Comparison of ENCODE assay signal across 22 mouse cellular contexts in the genomic region with DNA sequence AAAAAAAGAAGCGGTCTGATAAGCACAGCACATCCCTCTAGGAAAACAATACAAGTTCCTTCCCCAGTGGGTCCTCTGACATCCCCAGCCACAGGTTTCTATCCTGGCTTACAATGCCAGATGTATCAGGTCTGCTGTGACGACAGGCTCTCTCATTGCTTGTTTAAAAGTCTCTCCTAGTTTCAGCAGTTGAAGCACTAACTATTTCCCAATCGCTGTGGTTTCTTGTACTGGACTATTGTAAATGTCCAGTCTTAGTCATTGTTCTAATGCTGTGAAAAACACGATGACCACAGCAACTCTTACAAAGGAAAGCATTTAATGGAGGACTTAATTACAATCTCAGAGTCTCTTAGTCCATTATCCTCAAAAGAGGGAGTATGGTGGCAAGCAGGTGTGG. TPM values are rescaled to one million over a fixed set of nuclear protein-coding genes. Genes with fewer than 3 reads are reported as not detected.
DNase-seq lines count a peak whose midpoint lies in the region; ATAC-seq and TF ChIP-seq lines count a peak whose summit lies in the region.
"Had no signal": no experiment of that assay in that cellular context is flagged by ENCODE, and none has a peak within 500 bp of the region (broad histone marks: within the 10 kb centered on the region; RNA-seq: fewer than 3 reads in every experiment).

No protein-coding gene starts in this region.

- H3K27me3 ChIP-seq in lung, postnatal 0 days (replicated peaks; ENCODE audit: insufficient read depth, low read length) = no peaks in the 10 kb centered on the region
- H3K27me3 ChIP-seq: embryonic facial prominence, embryonic 15.5 days; hindbrain, embryonic 15.5 days; lung, embryonic 15.5 days; megakaryocyte, embryonic 14.5 days; midbrain, embryonic 13.5 days; neural tube, embryonic 12.5 days had no signal

- H3K4me3 ChIP-seq in lung, postnatal 0 days (ENCODE audit: low read depth, low read length) = no peak overlapping the region
- H3K4me3 ChIP-seq: embryonic facial prominence, embryonic 15.5 days; forebrain, embryonic 10.5 days; heart, embryonic 10.5 days; hindbrain, embryonic 15.5 days; layer of hippocampus, adult 2 months; lung, embryonic 15.5 days; megakaryocyte, embryonic 14.5 days; midbrain, embryonic 13.5 days; neural tube, embryonic 12.5 days had no signal

- no peaks in the 10 kb centered on the region for H3K9me3 ChIP-seq in lung, postnatal 0 days (ENCODE audit: low read length)
- H3K9me3 ChIP-seq: embryonic facial prominence, embryonic 15.5 days; forebrain, embryonic 10.5 days; heart, embryonic 10.5 days; hindbrain, embryonic 15.5 days; lung, embryonic 15.5 days; midbrain, embryonic 13.5 days; neural tube, embryonic 12.5 days had no signal

- no peak overlapping the region for H3K27ac ChIP-seq in lung, postnatal 0 days (ENCODE audit: low read length)
- H3K27ac ChIP-seq: embryonic facial prominence, embryonic 15.5 days; forebrain, embryonic 10.5 days; heart, embryonic 10.5 days; hindbrain, embryonic 15.5 days; layer of hippocampus, adult 2 months; lung, embryonic 15.5 days; midbrain, embryonic 13.5 days; neural tube, embryonic 12.5 days had no signal

- TF ChIP-seq CTCF in lung, postnatal 0 days (IDR thresholded peaks at IDR 0.05) = no peak

- DNase-seq in lung, postnatal 0 days (ENCODE audit: low spot score) = peak; percentile 22
- DNase-seq in lung, adult 18-20 months = no peak
- DNase-seq in NIH3T3 (ENCODE audit: low read depth) = peak; percentile 72
- DNase-seq in thymus, postnatal 4 days = no peak
- no peak for DNase-seq in spleen, adult 12 weeks (ENCODE audit: low spot score)
- DNase-seq: adrenal gland, adult 8-10 months; cerebellum, adult 8-10 months; kidney, adult 8-10 months; kidney, postnatal 25 days; retina, postnatal 1 day; right cerebral cortex, postnatal 25 days had no signal

- no peak overlapping the region for H3K9ac ChIP-seq in lung, postnatal 0 days (replicated peaks; ENCODE audit: low read depth)
- H3K9ac ChIP-seq: embryonic facial prominence, embryonic 15.5 days; hindbrain, embryonic 15.5 days; lung, embryonic 15.5 days; midbrain, embryonic 13.5 days; neural tube, embryonic 12.5 days had no signal

- no peak for ATAC-seq in lung, postnatal 0 days
- ATAC-seq in granulocyte monocyte progenitor cell, adult 5-6 weeks (replicated peaks; ENCODE audit: poor library complexity, severe bottlenecking) = peak; percentile 72
- no peak for ATAC-seq in activated CD4-positive, CD25-positive, alpha-beta regulatory T cell, adult 4 months
- ATAC-seq: midbrain, embryonic 13.5 days had no signal

- H3K4me1 ChIP-seq in lung, postnatal 0 days (ENCODE audit: insufficient read depth, low read depth, low read length) = no peaks in the 10 kb centered on the region
- H3K4me1 ChIP-seq: forebrain, embryonic 10.5 days; heart, embryonic 10.5 days; hindbrain, embryonic 15.5 days; lung, embryonic 15.5 days; midbrain, embryonic 13.5 days; neural tube, embryonic 12.5 days had no signal

- 76% methylated on average over 4 of the region's 4 CpGs for WGBS in lung, postnatal 0 days

- no peak overlapping the region for H3K4me2 ChIP-seq in lung, postnatal 0 days (replicated peaks; ENCODE audit: low read depth, low read length)
- H3K4me2 ChIP-seq: embryonic facial prominence, embryonic 15.5 days; hindbrain, embryonic 15.5 days; lung, embryonic 15.5 days; midbrain, embryonic 13.5 days; neural tube, embryonic 12.5 days had no signal

- no peak for TF ChIP-seq EP300 in lung, postnatal 0 days (IDR thresholded peaks at IDR 0.05)

- H3K36me3 ChIP-seq in lung, postnatal 0 days (ENCODE audit: insufficient read depth, low read length) = peaks cover 11% of the 10 kb centered on the region; the same call in 1 of the 2 replicates

RNA-seq across cellular contexts. Expression of a gene that starts 10.0 kb away (rescaled TPM):
- 559 and 573 TPM in 2 replicates for polyA plus RNA-seq in lung, postnatal 0 days (2015; fragmentation: Nextera tagmentation; extraction: Ambion mirVana)
- total RNA-seq in granulocyte monocyte progenitor cell, adult 5-6 weeks (2014; fragmentation: Nextera tagmentation) = 2,587 and 2,602 TPM in 2 replicates
- 1,276 and 1,288 TPM in 2 replicates for total RNA-seq in granulocyte monocyte progenitor cell, adult 5-6 weeks (2017)
- polyA plus RNA-seq in activated CD4-positive, CD25-positive, alpha-beta regulatory T cell, adult 4 months (2017; shearing (Covaris generic)) = 1,000 to 10,000 TPM; 2,142 to 2,785 TPM

RNA-seq across cellular contexts. Expression of a gene that starts 17.2 kb away (rescaled TPM):
- polyA plus RNA-seq in lung, postnatal 0 days (2015; fragmentation: Nextera tagmentation; extraction: Ambion mirVana) = 13.3 and 14.1 TPM in 2 replicates
- 19.1 and 19.2 TPM in 2 replicates for total RNA-seq in granulocyte monocyte progenitor cell, adult 5-6 weeks (2014; fragmentation: Nextera tagmentation)
- 19.2 and 21.1 TPM in 2 replicates for total RNA-seq in granulocyte monocyte progenitor cell, adult 5-6 weeks (2017)
- polyA plus RNA-seq in activated CD4-positive, CD25-positive, alpha-beta regulatory T cell, adult 4 months (2017; shearing (Covaris generic)) = 10 to 100 TPM; 22.4 to 23.6 TPM

RNA-seq across cellular contexts. Expression of a gene that starts 18.1 kb away (rescaled TPM):
- polyA plus RNA-seq in lung, postnatal 0 days (2015; fragmentation: Nextera tagmentation; extraction: Ambion mirVana) = 2.1 and 2.7 TPM in 2 replicates
- total RNA-seq in granulocyte monocyte progenitor cell, adult 5-6 weeks (2014; fragmentation: Nextera tagmentation) = 0.06 and 1.9 TPM in 2 replicates
- 0.05 and 0.22 TPM in 2 replicates for total RNA-seq in granulocyte monocyte progenitor cell, adult 5-6 weeks (2017)
- polyA plus RNA-seq in activated CD4-positive, CD25-positive, alpha-beta regulatory T cell, adult 4 months (2017; shearing (Covaris generic)) = 10 to 100 TPM; 31.6 to 35.4 TPM

RNA-seq across cellular contexts. Expression of a gene that starts 58.9 kb away (rescaled TPM):
- 35.4 and 35.9 TPM in 2 replicates for polyA plus RNA-seq in lung, postnatal 0 days (2015; fragmentation: Nextera tagmentation; extraction: Ambion mirVana)
- total RNA-seq in granulocyte monocyte progenitor cell, adult 5-6 weeks (2014; fragmentation: Nextera tagmentation) = 18.0 and 50.2 TPM in 2 replicates
- 41.7 and 56.9 TPM in 2 replicates for total RNA-seq in granulocyte monocyte progenitor cell, adult 5-6 weeks (2017)
- polyA plus RNA-seq in activated CD4-positive, CD25-positive, alpha-beta regulatory T cell, adult 4 months (2017; shearing (Covaris generic)) = 10 to 100 TPM; 59.4 to 68.8 TPM

Comparison
In these comparisons a context has a peak if more than half of its experiments do, and no peak if none do; other contexts are left out.
1. DNase-seq: peak in lung, postnatal 0 days (single experiment) and NIH3T3 (single experiment); none in lung, adult 18-20 months (0 of 2), thymus, postnatal 4 days (single experiment) and spleen, adult 12 weeks (single experiment).